Mouse (Mus musculus): ENCODE results near the gene Ostm1.

DNA sequence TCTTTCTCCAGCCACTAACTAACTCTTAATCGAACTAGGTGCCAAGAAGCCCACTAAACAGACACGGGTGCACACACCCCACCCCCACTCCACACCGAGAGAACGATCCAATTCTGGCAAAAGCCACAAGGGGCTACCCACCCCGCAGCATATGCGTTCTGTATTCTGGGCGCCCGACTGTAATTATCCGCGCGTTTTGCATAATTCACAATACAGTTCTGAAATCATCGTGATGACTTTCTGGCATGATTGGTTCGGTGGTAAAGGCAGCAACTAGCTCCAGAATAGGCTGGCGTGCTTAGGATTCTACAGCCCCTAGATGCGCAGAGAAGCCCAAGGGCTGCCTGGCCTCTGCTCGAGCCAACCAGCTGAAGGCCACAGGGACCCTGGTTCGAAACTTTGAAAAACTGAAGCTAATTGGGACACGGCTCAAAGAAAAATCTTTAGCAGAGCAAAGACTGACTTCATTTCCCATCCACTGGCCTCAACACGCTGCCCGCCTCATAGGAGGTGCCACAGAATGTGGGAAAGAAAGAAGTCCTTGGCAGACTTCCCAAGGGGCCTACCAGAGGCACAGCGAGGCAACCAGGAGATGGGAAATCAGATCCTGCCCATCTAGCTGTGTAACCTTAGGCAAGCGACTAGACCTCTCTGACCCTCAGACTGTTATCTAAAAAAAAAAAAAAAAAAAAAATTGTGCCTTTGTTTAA is 2.1 kb downstream of the Ostm1 start:
- TF ChIP-seq CTCF (IDR thresholded peaks at IDR 0.05; ENCODE audit: low read depth) (no peak), EP300 (IDR thresholded peaks at IDR 0.05; ENCODE audit: low read depth) (no peak)
